Mouse (Mus musculus): ENCODE data around the gene Rbbp4. TPM values are rescaled to one million over a fixed set of nuclear protein-coding genes. Genes with fewer than 3 reads are reported as not detected.

Gene Rbbp4
- polyA plus RNA-seq, 1 experiment: 51.5 TPM

- peak within 1 kb of the TSS; percentile 93 for H3K4me3 ChIP-seq (ENCODE audit: control insufficient read depth, low read depth, low read length)
- H3K27me3 ChIP-seq (ENCODE audit: control insufficient read depth, insufficient read depth, low read length): no peaks in the 10 kb centered on the region
- H3K4me1 ChIP-seq (ENCODE audit: control insufficient read depth, insufficient read depth, low read length): peaks cover 20% of the 10 kb centered on the region
- H3K27ac ChIP-seq (ENCODE audit: control insufficient read depth, insufficient read depth, low read depth, low read length): peak within 1 kb of the TSS; percentile 76
- H3K36me3 ChIP-seq (ENCODE audit: control insufficient read depth, insufficient read depth, low read length): no peaks in the 10 kb centered on the region
- TF ChIP-seq CTCF (IDR thresholded peaks at IDR 0.05; ENCODE audit: control insufficient read depth, insufficient read depth, insufficient replicate concordance, low read depth, low read length): no peak
- no peak for TF ChIP-seq POLR2A (IDR thresholded peaks at IDR 0.05; ENCODE audit: control insufficient read depth, low read depth, low read length)
Measured at GRCm38 (mm10) chr4:129377601-129378390, 42.6 kb upstream of the Rbbp4 start, which contains the start of gene Zbtb8a. Gene Zbtb8a, minus strand, starts transcription at chr4:129378116.

DNA sequence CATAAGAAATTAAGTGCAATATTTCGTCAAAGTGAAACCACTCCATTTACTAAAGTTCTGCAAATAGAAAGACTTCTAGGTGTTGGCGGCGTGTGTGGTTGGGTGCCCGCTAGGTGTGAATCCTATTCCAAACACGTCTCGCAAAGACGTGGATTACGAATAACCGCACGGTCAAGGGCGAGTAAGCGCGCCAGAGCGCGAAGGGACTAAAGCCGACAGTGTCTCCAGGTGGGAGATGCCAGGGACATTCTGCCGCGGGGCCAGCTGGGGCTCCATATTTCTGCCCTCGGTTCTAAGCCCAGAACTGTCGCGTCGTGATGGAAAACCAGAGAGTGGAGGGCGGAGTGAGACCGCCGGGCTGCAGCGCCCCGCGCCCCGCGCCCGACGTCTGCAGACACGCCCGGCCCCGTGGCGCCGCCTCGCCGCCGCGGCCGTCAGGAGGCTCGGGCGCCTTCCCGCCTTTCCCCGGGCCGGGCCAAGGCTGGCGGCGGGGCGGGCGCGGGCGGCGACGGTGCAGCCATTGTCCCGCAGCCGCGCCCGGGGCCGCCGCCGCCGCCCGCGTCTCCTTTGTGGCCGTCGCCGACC lies 41.9 kb upstream of the Rbbp4 start:
- Histone ChIP-seq H3K36me3 (ENCODE audit: control insufficient read depth, insufficient read depth, low read length) (no peaks in the 10 kb centered on the region), H3K27me3 (ENCODE audit: control insufficient read depth, insufficient read depth, low read length) (no peaks in the 10 kb centered on the region), H3K27ac (ENCODE audit: control insufficient read depth, insufficient read depth, low read depth, low read length) (peak overlapping the region; percentile 76), H3K4me3 (ENCODE audit: control insufficient read depth, low read depth, low read length) (peak overlapping the region; percentile 93), H3K4me1 (ENCODE audit: control insufficient read depth, insufficient read depth, low read length) (peaks cover 15% of the 10 kb centered on the region)
- TF ChIP-seq POLR2A (IDR thresholded peaks at IDR 0.05; ENCODE audit: control insufficient read depth, low read depth, low read length): no peak
- no peak for TF ChIP-seq CTCF (IDR thresholded peaks at IDR 0.05; ENCODE audit: control insufficient read depth, insufficient read depth, insufficient replicate concordance, low read depth, low read length)

GRCm38 (mm10) chr4:129375821-129376220 lies 40.7 kb upstream of the Rbbp4 start:
- Histone ChIP-seq H3K36me3 (ENCODE audit: control insufficient read depth, insufficient read depth, low read length) (no peaks in the 10 kb centered on the region), H3K4me3 (ENCODE audit: control insufficient read depth, low read depth, low read length) (no peak overlapping the region), H3K27ac (ENCODE audit: control insufficient read depth, insufficient read depth, low read depth, low read length) (no peak overlapping the region), H3K4me1 (ENCODE audit: control insufficient read depth, insufficient read depth, low read length) (peaks cover 4% of the 10 kb centered on the region), H3K27me3 (ENCODE audit: control insufficient read depth, insufficient read depth, low read length) (no peaks in the 10 kb centered on the region)
- TF ChIP-seq POLR2A (IDR thresholded peaks at IDR 0.05; ENCODE audit: control insufficient read depth, low read depth, low read length): no peak
- TF ChIP-seq CTCF (IDR thresholded peaks at IDR 0.05; ENCODE audit: control insufficient read depth, insufficient read depth, insufficient replicate concordance, low read depth, low read length): no peak

DNA sequence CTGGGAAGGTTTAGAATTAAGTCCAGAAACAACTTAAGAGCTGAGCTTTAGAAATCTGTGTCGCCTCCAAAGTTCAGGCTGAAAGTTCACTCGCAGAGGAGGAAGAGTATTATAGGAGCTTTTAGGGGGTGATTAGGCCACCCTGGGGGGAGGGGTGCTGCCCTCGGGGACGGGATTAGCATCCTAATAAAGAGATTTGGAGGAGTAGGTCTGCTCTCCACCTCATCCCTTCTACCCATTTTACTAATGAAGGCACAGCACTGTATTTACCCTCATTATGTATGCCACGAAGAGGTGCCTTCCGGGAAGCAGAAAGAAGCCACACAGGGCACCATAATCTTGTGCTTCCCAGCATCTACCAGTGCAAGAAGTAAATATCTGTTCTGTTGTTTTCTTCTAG lies 39.8 kb upstream of the Rbbp4 start:
- no peaks in the 10 kb centered on the region for H3K36me3 ChIP-seq (ENCODE audit: control insufficient read depth, insufficient read depth, low read length)
- peaks cover 4% of the 10 kb centered on the region for H3K4me1 ChIP-seq (ENCODE audit: control insufficient read depth, insufficient read depth, low read length)
- TF ChIP-seq POLR2A (IDR thresholded peaks at IDR 0.05; ENCODE audit: control insufficient read depth, low read depth, low read length): no peak
- TF ChIP-seq CTCF (IDR thresholded peaks at IDR 0.05; ENCODE audit: control insufficient read depth, insufficient read depth, insufficient replicate concordance, low read depth, low read length): no peak
- H3K27me3 ChIP-seq (ENCODE audit: control insufficient read depth, insufficient read depth, low read length): no peaks in the 10 kb centered on the region
- no peak overlapping the region for H3K4me3 ChIP-seq (ENCODE audit: control insufficient read depth, low read depth, low read length)
- H3K27ac ChIP-seq (ENCODE audit: control insufficient read depth, insufficient read depth, low read depth, low read length): peak overlapping the region; percentile 39; the same call in 1 of the 2 replicates

DNA sequence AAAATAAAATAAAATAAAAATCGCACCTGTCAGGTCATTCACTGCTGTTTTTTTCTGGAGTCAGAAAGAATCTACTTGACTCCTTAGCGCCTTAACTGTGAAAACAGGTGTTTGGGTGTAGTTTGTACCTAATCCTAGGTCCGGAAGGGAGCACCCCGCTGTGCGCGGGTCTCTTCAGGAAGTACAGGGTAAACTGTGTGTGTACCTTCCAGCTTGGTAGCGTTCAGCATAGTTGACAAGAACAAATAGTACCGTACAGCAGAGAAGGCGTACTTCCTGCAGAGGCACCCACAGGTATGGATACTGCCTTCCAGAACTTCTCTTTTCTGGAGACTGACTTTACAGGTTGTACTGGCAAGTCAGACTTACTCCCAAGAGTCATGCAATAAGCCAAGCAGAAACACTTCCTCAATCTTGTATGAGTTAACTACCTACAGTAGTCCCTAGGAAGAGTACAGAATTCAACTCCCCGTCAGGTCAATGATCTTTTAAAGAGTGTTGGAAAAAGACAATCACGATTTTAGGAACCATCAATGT lies 39.1 kb upstream of the Rbbp4 start:
- Histone ChIP-seq H3K27me3 (ENCODE audit: control insufficient read depth, insufficient read depth, low read length) (no peaks in the 10 kb centered on the region), H3K4me1 (ENCODE audit: control insufficient read depth, insufficient read depth, low read length) (peaks cover 4% of the 10 kb centered on the region), H3K4me3 (ENCODE audit: control insufficient read depth, low read depth, low read length) (no peak overlapping the region), H3K36me3 (ENCODE audit: control insufficient read depth, insufficient read depth, low read length) (no peaks in the 10 kb centered on the region), H3K27ac (ENCODE audit: control insufficient read depth, insufficient read depth, low read depth, low read length) (no peak overlapping the region)
- TF ChIP-seq CTCF (IDR thresholded peaks at IDR 0.05; ENCODE audit: control insufficient read depth, insufficient read depth, insufficient replicate concordance, low read depth, low read length): no peak
- TF ChIP-seq POLR2A (IDR thresholded peaks at IDR 0.05; ENCODE audit: control insufficient read depth, low read depth, low read length): no peak

DNA sequence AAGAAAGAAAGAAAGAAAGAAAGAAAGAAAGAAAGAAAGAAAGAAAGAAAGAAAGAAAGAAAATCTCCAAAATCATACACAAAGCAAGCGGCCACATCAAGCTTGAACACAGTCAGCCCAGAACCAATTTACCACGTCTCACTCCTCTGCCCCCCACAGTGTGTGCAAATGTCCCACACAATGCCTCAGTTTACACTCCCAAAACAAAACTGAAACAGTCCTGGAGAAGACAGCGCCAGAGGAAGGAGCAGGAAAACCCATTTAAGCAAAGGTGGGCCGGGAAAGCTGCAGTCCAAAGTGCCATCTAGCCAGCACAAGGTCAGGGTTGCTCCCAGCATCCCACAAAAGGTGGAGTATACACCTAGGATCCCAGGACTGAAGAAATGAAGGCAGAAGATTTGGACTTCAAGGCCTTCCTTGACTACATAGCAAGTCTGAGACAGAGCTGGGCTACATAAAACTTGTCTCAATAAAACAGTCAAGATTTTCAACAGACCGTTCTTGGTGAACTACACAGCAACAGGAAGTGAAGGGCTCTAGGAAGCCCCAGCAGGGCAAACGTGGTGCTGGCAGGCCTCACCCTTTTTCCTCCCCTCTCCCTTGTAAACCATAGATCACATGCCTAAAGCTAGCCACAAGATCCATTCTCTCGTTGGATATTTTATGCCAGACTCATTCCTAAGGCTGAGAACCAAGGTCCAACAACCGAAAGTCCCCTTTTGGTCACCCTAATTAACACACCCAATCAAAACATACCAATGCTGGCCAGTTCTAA lies 38.2 kb upstream of the Rbbp4 start:
- Histone ChIP-seq H3K27ac (ENCODE audit: control insufficient read depth, insufficient read depth, low read depth, low read length) (no peak overlapping the region), H3K27me3 (ENCODE audit: control insufficient read depth, insufficient read depth, low read length) (no peaks in the 10 kb centered on the region), H3K4me1 (ENCODE audit: control insufficient read depth, insufficient read depth, low read length) (peaks cover 4% of the 10 kb centered on the region), H3K4me3 (ENCODE audit: control insufficient read depth, low read depth, low read length) (no peak overlapping the region), H3K36me3 (ENCODE audit: control insufficient read depth, insufficient read depth, low read length) (no peaks in the 10 kb centered on the region)
- no peak for TF ChIP-seq CTCF (IDR thresholded peaks at IDR 0.05; ENCODE audit: control insufficient read depth, insufficient read depth, insufficient replicate concordance, low read depth, low read length)
- no peak for TF ChIP-seq POLR2A (IDR thresholded peaks at IDR 0.05; ENCODE audit: control insufficient read depth, low read depth, low read length)

DNA sequence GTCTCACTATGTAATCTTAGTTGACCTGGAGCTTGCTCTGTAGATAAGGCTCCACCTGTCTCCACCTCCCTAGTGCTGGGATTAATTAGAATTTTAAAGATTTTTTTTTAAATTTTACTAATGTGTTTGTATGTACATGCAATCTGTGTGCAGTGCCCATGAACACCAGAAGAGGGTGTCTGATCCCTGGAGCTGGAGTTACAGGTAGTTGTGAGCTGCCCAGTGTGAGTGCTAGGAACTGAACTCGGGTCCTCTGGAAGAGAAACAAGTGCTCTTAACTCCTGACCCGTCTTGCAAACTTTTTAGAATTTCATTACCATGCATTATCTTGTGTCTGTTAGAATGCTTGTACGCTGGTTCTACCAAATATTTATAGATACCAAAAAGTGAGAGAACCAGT lies 36.2 kb upstream of the Rbbp4 start:
- no peak for TF ChIP-seq POLR2A (IDR thresholded peaks at IDR 0.05; ENCODE audit: control insufficient read depth, low read depth, low read length)
- no peak for TF ChIP-seq CTCF (IDR thresholded peaks at IDR 0.05; ENCODE audit: control insufficient read depth, insufficient read depth, insufficient replicate concordance, low read depth, low read length)
- no peaks in the 10 kb centered on the region for H3K36me3 ChIP-seq (ENCODE audit: control insufficient read depth, insufficient read depth, low read length)
- H3K4me3 ChIP-seq (ENCODE audit: control insufficient read depth, low read depth, low read length): no peak overlapping the region
- no peak overlapping the region for H3K27ac ChIP-seq (ENCODE audit: control insufficient read depth, insufficient read depth, low read depth, low read length)
- H3K4me1 ChIP-seq (ENCODE audit: control insufficient read depth, insufficient read depth, low read length): no peaks in the 10 kb centered on the region
- H3K27me3 ChIP-seq (ENCODE audit: control insufficient read depth, insufficient read depth, low read length): no peaks in the 10 kb centered on the region

All from testis, adult 2 months (tissue).